Mouse (Mus musculus) liver, adult 2 months (tissue): ENCODE results near the gene Ppp1r13b.

Source experiments
- CTCF ChIP-seq: fragments of 200-500 bp; IDR thresholded peaks from 2 replicates; pipeline ENCODE4 v1.5.1; 2011; ENCODE audit warnings: low read depth, low read length, control low read depth
- POLR2A ChIP-seq: fragments of 200-500 bp; IDR thresholded peaks from 2 replicates; pipeline ENCODE4 v1.6.1; 2011; ENCODE audit warnings: low read length, control low read depth; ENCODE audit not compliant: insufficient read depth; ENCODE audit errors: extremely low read depth

DNA sequence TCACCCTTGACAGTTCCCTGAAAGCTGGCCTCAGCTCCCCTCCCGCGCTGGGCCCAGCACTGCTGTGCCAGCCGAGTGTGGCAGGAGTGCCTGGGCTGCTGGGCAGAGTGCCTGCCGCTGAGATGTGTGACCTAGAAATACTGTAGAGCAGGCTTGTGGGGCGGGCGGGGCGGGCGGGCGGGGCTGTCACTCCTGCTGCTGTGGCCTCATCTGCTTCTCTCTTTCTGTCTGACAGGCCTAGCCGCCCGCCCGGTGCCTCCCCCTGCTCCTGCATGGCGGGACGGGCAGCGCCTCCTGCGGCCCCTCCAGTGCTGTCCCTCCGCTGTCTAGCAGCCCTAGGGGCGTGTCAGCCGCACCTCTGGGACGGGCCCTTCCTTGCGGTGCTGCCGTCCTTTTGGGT is 113.8 kb downstream of the Ppp1r13b start:
- TF ChIP-seq CTCF (no peak), POLR2A (no peak)
